In the genomic region with DNA sequence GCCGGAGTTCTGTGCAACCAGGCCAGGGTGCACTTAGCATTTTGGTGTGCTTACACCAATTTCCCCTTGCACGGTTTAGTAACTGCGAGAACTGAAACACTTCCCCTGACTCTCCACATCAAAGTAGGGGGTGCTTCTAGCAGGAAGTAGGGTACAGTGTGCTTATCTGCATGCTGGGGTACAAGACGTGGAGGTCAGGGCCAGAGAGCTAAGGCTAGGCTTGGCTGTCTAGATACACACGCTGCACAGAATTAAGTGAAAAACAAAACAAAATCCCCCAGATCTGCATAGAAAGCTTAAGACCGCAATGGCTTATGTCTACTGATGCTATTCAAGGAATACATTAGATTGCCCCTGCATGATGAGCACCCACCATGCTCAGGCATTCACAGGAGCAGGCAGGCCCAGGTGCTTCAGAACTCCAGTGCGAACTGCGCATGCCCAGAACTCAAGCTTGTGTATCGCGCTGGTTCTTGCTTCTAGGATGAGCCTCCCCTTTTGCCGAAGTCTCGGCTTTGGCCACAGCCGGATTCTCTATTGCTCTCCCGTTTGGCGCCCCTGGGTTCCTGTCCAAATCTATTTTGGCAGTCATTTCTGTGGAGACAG, we compare ENCODE assay signal across 11 mouse cellular contexts.
A peak's percentile ranks its signal among the peaks of the same experiment; 100 is the strongest.
DNase-seq lines count a peak whose midpoint lies in the region; ATAC-seq lines count a peak whose summit lies in the region.
"Had no signal": no experiment of that assay in that cellular context is flagged by ENCODE, and none has a peak within 500 bp of the region (broad histone marks: within the 10 kb centered on the region; RNA-seq: fewer than 3 reads in every experiment).

No protein-coding gene starts in this region.

- H3K36me3 ChIP-seq in forebrain, embryonic 13.5 days (ENCODE audit: poor library complexity, severe bottlenecking): no peaks in the 10 kb centered on the region
- H3K36me3 ChIP-seq in hindbrain, embryonic 13.5 days: no peaks in the 10 kb centered on the region
- H3K36me3 ChIP-seq: embryonic facial prominence, embryonic 10.5 days; lung, embryonic 15.5 days had no signal

- H3K9ac ChIP-seq in forebrain, embryonic 13.5 days: no peak overlapping the region
- no peak overlapping the region for H3K9ac ChIP-seq in hindbrain, embryonic 13.5 days
- H3K9ac ChIP-seq: lung, embryonic 15.5 days had no signal

- H3K9me3 ChIP-seq in forebrain, embryonic 13.5 days (replicated peaks): no peaks in the 10 kb centered on the region
- H3K9me3 ChIP-seq in hindbrain, embryonic 13.5 days: no peaks in the 10 kb centered on the region
- H3K9me3 ChIP-seq: embryonic facial prominence, embryonic 10.5 days; lung, embryonic 15.5 days had no signal

- H3K4me1 ChIP-seq in forebrain, embryonic 13.5 days: no peaks in the 10 kb centered on the region
- no peaks in the 10 kb centered on the region for H3K4me1 ChIP-seq in hindbrain, embryonic 13.5 days (replicated peaks)

- no peak for ATAC-seq in forebrain, embryonic 13.5 days
- ATAC-seq in hindbrain, embryonic 13.5 days (ENCODE audit: low FRiP score): no peak

- DNase-seq in heart, adult 11 months: peak; percentile 95
- no peak for DNase-seq in heart, postnatal 25 days (ENCODE audit: low spot score)
- peak; percentile 78 for DNase-seq in T-cell, adult 2 months (ENCODE audit: low spot score)
- peak; percentile 73 for DNase-seq in heart, postnatal 4 days
- peak; percentile 45 for DNase-seq in testis, postnatal 14 days (ENCODE audit: low spot score)
- DNase-seq in adrenal gland, postnatal 4 days (ENCODE audit: low spot score in 2 of 2): no peak

- H3K4me3 ChIP-seq in forebrain, embryonic 13.5 days: no peak overlapping the region
- no peak overlapping the region for H3K4me3 ChIP-seq in hindbrain, embryonic 13.5 days
- H3K4me3 ChIP-seq: embryonic facial prominence, embryonic 10.5 days; lung, embryonic 15.5 days had no signal

- intact Hi-C loops in heart, postnatal 25 days (cut with DNase I): no loop called here

- 92% methylated on average over 15 of the region's 15 CpGs for WGBS in forebrain, embryonic 13.5 days
- 94% methylated on average over 15 of the region's 15 CpGs for WGBS in hindbrain, embryonic 13.5 days

- no peak overlapping the region for H3K27ac ChIP-seq in forebrain, embryonic 13.5 days
- H3K27ac ChIP-seq in hindbrain, embryonic 13.5 days: no peak overlapping the region
- H3K27ac ChIP-seq: embryonic facial prominence, embryonic 10.5 days had no signal

- no peak overlapping the region for H3K4me2 ChIP-seq in forebrain, embryonic 13.5 days
- no peak overlapping the region for H3K4me2 ChIP-seq in hindbrain, embryonic 13.5 days
- H3K4me2 ChIP-seq: lung, embryonic 15.5 days had no signal

- H3K27me3 ChIP-seq in forebrain, embryonic 13.5 days: no peaks in the 10 kb centered on the region
- no peaks in the 10 kb centered on the region for H3K27me3 ChIP-seq in hindbrain, embryonic 13.5 days
- H3K27me3 ChIP-seq: CH12.LX; lung, embryonic 15.5 days had no signal

Comparison
In these comparisons a context has a peak if more than half of its experiments do, and no peak if none do; other contexts are left out.
1. DNase-seq: peak in heart, adult 11 months (single experiment), T-cell, adult 2 months (single experiment), heart, postnatal 4 days (single experiment) and testis, postnatal 14 days (single experiment); none in heart, postnatal 25 days (single experiment) and adrenal gland, postnatal 4 days (0 of 2).